Mouse (Mus musculus) G1E-ER4 (cell line): ENCODE results near the gene Borcs6. TPM values are rescaled to one million over a fixed set of nuclear protein-coding genes. Genes with fewer than 3 reads are reported as not detected.

Source experiments
- GATA1 ChIP-seq: IDR thresholded peaks from one replicate; pipeline ENCODE4 v1.8.0; 2012; ENCODE audit warnings: low read length, inconsistent platforms
- polyA plus RNA-seq: library from polyadenylated mRNA; stranded (reverse); fragments of >175 nt; gene quantifications from 2 replicates; pipeline ENCODE4 v1.2.3, GENCODE M21; 2012

Borcs6 gene
- polyA plus RNA-seq, 1 experiment = 25.2 TPM

DNA sequence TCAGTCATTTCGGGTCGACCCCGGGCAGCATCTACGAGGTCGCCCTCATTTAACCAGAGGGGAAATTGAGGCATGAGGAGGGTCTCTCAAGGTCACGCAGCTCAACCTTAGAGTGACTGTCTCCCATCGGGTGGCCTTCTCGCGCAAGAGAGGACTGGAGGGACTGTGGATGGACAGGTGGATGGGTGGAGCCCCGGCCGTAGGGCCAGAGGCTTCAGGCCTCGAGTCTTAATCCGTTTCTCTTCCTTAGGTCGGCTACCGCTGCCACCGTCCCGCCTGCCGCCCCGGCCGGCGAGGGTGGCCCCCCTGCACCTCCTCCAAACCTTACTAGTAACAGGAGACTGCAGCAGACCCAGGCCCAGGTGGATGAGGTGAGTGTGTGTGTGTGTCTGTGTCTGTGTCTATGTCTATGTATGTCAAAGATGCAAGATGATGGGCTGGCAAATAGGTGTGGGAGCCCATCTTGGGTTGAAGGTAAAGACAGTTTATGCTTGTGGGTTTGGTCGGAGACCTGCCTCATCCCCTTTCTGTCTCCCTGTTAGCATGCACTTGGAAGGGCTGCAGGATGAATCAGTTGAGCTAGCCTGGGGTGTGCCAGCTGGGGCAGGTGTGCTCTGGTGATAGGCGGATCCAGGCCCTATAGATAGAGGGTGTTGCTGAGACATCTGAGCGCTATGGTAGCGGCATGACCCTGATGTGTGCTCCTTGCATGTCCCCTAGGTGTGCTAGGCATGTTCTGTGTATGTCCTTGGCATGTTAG, 29.5 kb downstream of the Borcs6 start:
- TF ChIP-seq GATA1 = no peak

DNA sequence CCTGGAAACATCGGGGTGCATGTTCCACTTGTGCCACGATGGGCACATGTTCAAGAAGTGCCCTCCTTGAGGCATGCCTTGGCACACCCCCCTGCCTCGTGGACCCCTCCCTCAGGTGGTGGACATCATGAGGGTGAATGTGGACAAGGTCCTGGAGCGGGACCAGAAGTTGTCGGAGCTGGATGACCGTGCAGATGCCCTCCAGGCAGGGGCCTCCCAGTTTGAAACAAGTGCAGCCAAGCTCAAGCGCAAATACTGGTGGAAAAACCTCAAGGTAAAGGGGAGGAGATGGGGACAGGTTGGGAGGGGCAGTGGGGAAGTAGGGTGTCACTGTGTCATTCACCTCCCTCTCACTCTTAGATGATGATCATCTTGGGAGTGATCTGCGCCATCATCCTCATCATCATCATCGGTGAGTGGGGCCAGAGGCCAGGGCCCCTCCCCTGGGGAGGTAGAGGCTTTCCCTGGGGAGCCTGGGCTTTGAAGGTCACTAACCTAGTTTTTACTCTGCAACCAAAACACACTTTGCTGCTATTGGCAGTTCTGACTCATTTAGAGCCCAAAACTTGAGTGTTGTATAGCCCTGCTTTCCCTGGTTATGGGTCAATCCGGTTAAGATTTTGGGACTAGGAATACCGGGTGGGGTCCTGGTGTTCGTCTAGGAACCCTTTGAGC, 30.2 kb downstream of the Borcs6 start:
- TF ChIP-seq GATA1 = no peak

DNA sequence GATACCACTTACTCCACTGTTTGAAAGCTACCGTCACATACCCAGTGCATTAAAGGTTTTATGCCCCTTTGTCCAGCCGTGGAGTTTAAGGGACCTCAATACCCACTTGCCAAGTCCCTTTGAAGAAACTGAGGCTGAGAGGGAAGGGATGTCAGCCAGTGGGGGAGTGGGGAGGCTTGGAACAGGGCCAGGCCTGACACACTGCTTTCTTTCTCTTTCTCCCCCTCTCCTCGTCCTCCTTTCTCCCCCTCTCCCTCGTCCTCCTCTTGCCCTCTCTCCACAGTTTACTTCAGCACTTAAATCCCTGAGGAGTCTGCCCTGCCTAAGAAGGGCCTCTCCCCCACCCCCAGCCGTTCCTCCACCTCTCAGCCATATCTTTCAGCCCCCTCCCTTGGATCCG, 30.9 kb downstream of the Borcs6 start:
- TF ChIP-seq GATA1 = no peak

DNA sequence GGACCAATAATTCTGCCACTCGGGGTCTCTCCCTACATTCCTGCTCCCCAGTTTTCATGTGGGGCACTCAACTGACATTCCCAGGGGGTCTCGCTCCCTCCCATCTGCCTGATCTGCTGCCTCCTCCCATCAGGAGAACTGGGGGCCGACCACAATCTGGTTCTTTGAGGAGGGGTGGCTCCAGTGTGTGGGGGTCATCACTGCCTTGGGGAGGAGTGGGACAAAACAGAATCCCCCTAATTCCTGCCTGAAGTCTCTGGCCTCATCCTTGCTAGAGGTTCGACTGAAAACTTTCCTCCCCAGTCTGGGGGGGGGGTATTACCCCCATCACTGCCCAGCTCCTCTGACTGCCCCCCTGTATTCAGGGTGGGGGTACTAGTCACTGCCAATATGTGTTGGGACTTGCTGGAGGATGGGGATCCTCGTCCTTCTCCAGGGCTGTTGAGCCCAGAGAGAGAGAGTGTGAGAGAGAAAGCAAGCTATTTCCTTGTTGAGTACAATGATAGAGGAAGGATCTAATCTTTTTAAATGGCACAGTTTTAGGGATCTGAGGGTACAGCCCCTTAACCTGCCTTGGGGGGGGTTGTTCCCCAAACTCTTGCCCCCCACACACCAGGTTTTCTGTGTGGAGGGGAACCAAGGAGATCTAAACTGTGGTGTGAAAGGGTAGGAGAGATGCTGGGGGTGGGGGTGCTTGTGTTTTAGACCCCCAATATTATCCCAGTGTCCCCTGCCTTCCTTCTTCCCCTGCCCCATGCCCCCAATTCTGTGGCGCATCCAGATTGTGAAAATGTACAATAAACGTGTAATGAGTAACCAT, 32.3 kb downstream of the Borcs6 start:
- TF ChIP-seq GATA1 = no peak

DNA sequence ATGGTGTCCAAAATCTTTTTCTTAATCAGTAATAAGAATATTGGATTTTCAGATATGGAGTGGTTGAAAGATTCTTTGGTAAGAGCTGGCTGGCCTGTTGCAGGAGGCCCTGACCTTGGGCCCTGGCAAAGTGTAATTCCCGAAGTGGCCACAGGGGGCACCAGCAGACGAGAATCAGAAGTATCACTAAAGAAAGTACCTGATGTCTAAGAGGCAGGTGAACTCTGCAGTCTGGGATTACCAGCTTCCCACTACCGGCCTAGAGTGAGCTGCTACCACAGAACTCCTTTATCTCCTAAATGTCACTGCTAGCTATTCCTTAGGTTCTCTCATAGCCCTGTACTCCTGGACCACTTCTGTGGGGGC, 32.9 kb downstream of the Borcs6 start:
- no peak for TF ChIP-seq GATA1

DNA sequence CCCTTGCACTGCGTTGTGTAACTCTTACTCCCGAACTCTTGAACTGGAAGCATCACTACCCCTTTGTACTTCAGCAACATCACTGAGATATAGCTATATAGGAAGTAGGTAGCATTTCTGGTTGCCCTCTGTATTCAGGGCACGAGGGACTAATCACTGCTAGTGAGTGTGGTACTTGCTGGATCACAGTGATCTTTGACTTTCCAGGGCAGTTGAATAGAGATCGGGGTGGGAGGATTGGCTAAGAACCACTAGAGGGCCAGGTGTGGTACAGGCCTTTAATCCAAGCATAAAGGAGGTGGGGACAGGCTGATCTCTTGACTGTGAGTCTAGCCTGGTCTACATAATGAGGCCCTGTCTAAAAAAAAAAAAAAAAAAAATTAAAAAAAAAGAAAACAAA, 33.4 kb downstream of the Borcs6 start:
- no peak for TF ChIP-seq GATA1

DNA sequence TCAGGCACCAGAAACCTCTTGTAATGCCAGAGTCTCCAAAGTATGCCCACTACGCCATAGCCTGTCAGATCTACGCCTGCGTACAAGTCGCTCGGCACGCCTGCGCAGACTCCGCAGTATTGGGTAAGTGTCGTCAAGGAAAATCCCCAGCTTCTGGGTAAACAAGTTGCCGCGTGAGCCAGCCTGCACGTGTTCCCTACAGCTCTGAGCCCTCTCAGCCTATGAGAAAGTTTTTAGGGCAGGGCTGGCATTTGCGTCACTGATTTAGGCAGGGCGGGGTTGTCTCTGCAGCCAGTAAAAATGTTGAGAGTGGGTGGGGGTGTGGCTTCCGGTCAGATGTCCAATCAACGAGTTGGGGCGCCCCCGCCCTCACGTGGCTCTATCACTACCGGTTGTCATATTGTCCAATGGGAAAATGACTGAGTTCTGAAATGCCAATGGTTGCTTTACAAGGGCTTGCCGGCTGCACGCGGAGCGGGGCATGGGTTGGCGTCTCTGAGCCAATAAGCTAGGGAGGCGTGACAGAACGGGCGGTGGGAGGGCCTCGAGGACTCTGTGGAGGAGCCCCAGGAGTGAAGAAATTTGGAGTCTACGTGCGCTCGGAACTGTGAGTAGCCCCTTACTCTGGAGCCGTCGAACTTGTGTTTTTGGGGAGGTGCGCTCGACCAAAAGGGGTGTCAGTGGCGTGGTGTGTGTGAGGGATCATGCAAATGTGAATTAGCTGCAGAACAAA, 35.3 kb downstream of the Borcs6 start, which contains the start of gene Per1:
Per1 (plus strand) TSS at position 521 of the 733 bp plus-strand sequence.
- TF ChIP-seq GATA1 = no peak

DNA sequence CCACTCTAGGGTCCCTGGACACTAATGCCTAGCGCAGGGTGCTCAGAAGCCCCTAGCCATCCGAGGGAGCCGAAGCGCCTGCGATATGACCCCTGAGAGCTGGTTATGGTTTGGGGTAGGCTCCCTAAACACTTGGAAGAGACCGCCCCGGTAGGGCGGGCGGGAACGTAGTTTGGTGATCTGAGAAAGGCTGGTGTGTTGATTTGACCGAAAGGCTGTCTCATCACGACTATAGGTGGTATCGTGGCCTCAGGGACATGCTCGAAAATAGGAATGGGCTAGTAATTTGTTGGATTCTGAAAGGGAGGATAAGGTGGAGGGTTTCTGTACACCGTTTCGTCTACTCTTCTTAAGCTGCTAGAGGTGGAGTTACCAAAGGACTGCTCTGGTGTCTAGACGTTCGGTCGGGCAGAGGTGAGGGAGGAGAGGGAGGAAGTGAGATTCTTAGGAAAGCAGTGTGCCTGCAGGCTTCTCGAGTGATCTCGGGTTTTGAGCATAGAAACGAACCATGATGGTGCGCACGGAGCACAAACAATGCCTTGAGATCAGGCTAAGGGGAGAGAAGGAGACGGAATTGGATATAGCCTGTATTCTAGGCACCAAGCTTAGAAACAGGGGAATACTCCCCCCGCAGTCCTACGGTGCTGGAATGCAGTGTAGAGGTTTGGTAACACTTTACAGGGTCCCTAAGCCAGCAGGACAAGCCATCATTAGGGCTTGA, 36.2 kb downstream of the Borcs6 start:
- no peak for TF ChIP-seq GATA1

DNA sequence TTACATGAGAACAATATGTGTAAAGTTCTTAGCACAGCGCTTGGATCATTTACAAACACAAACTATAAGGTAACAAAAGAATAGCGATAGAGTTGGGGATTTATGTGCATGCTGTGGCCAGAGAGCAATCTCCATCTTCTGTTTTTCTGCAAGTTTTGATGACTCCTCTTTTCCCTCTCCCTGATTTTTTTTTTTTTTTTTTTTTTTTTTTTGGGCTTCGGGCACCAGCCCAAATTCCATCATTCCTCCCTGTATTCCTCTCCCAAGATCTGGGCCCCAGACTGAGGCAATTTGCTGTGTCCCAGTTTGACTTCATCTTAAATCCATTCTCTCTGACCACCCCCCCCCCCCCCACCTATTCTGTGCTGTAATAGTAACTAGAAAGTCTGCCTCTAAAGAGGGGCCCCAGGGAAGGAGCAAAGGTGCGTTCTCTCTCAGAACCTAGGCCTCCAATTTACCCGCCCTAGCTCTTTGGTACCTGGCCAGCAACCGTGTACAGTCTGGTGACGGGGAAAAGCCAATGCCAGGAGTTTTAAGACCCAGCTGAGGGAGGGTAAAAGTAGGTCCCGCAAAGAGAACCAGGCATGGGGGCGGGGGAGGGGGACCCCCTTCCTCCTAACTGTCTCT, 37.0 kb downstream of the Borcs6 start:
- TF ChIP-seq GATA1 = no peak

DNA sequence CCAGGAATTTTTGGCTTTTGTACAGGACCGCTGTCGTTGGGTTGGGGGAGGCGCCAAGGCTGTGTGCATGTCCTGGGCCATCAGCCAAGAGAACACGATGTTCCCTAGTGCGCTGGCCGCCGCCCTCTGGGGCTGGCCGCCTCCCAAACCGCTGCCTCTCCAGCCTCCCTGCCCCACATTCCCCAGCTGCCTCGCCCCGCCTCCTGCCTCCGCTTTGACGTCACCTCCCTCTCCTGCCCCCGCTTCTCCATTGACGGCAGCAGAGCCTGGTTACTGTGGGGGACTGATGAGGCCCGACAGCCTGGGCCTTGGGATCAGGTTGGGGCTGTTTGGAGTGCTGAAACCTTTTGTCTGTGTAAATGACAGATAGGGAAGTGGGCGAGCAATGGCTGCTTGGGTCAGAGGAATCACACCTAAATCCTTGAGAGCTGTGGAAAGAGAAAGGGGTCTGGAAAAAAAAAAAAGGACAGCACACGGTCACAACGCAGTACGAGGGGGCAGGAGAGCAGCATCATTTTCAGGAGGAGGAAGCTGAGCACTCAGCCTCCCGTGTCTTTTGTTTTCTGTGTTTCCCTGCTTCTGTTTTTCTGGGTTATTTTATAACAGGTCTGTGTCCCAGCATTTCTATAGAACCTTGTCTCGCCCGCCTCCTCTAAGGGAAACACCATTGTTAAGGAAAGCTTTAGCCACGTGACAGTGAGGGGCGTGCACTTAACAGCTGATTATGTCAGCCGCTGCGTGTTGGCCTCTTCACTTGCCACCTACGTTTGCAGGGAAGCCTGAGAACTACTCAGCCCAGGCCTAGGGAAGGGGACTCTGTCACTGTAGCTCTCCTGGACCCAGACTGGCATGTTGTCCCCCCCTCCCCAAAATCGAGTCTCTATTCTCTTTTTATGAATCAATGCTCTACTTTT, 37.7 kb downstream of the Borcs6 start:
- no peak for TF ChIP-seq GATA1

DNA sequence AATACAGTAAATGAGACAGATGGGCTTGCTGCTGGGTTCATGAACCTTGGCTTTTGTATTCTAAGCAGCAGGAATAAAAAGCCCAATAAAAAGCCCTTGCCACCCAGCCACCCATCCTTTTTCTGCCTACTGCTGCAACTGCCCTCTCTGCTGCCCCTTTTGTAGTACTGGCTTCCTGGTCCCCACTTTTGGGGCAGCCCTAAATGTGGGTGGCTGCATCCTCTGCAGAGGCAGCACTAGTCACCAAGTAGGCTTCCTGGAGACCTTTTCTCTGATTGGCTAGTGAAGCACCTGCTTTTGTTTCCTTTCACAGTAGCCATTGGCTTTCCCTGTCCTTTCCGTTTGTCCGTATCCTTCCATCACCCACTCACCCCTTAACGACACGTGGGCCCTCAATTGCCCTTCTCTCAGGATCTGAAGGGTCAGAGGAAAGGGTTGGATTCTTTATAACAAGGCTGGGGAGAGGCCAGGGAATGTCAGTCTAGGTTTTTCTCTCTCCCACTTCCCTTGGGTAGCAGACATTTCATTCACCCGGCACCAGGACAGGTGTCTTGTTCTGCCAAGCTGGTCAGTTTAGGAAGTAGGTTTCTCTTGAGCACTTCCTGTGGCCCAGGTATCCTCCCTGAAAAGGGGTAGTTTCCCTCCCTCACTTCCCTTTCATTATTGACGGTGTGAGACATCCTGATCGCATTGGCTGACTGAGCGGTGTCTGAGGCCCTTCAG, 38.7 kb downstream of the Borcs6 start:
- no peak for TF ChIP-seq GATA1

DNA sequence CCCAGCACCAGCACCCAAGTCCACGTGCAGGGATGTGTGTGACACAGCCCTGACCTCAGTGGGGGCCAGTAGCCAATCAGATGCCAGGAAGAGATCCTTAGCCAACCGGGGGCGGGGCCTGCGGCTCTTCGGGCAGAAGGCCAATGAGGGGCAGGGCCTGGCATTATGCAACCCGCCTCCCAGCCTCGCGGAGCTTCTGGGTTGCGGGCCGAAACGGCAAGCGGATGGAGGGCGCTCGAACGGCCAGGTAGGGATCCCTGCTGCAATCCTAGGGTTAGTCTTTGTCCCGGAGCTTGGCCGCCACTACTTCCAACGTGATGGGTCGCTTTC, 39.2 kb downstream of the Borcs6 start:
- no peak for TF ChIP-seq GATA1
